Mouse (Mus musculus): Measurements from ENCODE around the gene Fkbp6.
A peak's percentile ranks its signal among the peaks of the same experiment; 100 is the strongest.

Gene Fkbp6

GRCm38 (mm10) chr5:135274663-135275396 lies 75.0 kb downstream of the Fkbp6 start:
- no peak for DNase-seq (ENCODE audit: low spot score in 2 of 2)

GRCm38 (mm10) chr5:135271563-135272165 lies 78.2 kb downstream of the Fkbp6 start:
- DNase-seq (ENCODE audit: low spot score in 2 of 2), result peak in 1 of 2 experiments; percentile 56

GRCm38 (mm10) chr5:135270361-135270760 lies 79.5 kb downstream of the Fkbp6 start:
- no peak for DNase-seq (ENCODE audit: low spot score in 2 of 2)

GRCm38 (mm10) chr5:135269451-135269850 lies 80.4 kb downstream of the Fkbp6 start:
- DNase-seq (ENCODE audit: low spot score in 2 of 2), result no peak

GRCm38 (mm10) chr5:135264548-135264947 lies 85.3 kb downstream of the Fkbp6 start:
- no peak for DNase-seq (ENCODE audit: low spot score in 2 of 2)

- DNase-seq (ENCODE audit: low spot score in 2 of 2), result peak in 1 of 2 experiments; percentile 48
Measured at GRCm38 (mm10) chr5:135263866-135264503, 85.9 kb downstream of the Fkbp6 start.

- no peak for DNase-seq (ENCODE audit: low spot score in 2 of 2)
Measured at GRCm38 (mm10) chr5:135258280-135259150, 91.3 kb downstream of the Fkbp6 start.

- DNase-seq (ENCODE audit: low spot score in 2 of 2), result no peak
Measured at GRCm38 (mm10) chr5:135257559-135257958, 92.3 kb downstream of the Fkbp6 start.

- DNase-seq (ENCODE audit: low spot score in 2 of 2), result no peak
Measured at GRCm38 (mm10) chr5:135256166-135256565, 93.7 kb downstream of the Fkbp6 start.

GRCm38 (mm10) chr5:135253741-135254401 lies 96.0 kb downstream of the Fkbp6 start:
- no peak for DNase-seq (ENCODE audit: low spot score in 2 of 2)

GRCm38 (mm10) chr5:135251079-135251454 lies 98.8 kb downstream of the Fkbp6 start, which contains the start of gene Fzd9:
TSS of gene Fzd9 (minus strand) at chr5:135251230.
- DNase-seq (ENCODE audit: low spot score in 2 of 2), result peak; percentile 32 to 81

GRCm38 (mm10) chr5:135250186-135251078 lies 99.4 kb downstream of the Fkbp6 start:
- DNase-seq (ENCODE audit: low spot score in 2 of 2), result no peak

GRCm38 (mm10) chr5:135248956-135249676 lies 100.7 kb downstream of the Fkbp6 start:
- no peak for DNase-seq (ENCODE audit: low spot score in 2 of 2)

GRCm38 (mm10) chr5:135247337-135247736 lies 102.5 kb downstream of the Fkbp6 start:
- DNase-seq (ENCODE audit: low spot score in 2 of 2), result no peak

GRCm38 (mm10) chr5:135246531-135246930 lies 103.3 kb downstream of the Fkbp6 start:
- no peak for DNase-seq (ENCODE audit: low spot score in 2 of 2)

- no peak for DNase-seq (ENCODE audit: low spot score in 2 of 2)
Measured at GRCm38 (mm10) chr5:135243166-135243565, 106.7 kb downstream of the Fkbp6 start.

GRCm38 (mm10) chr5:135242608-135243007 lies 107.2 kb downstream of the Fkbp6 start:
- no peak for DNase-seq (ENCODE audit: low spot score in 2 of 2)

- DNase-seq (ENCODE audit: low spot score in 2 of 2), result no peak
Measured at GRCm38 (mm10) chr5:135242136-135242535, 107.7 kb downstream of the Fkbp6 start.
